Mouse (Mus musculus) cerebellum, adult 2 months (tissue): ENCODE measurements around the gene Csf1.

ENCODE experiments used
- CTCF ChIP-seq: fragments of 200-500 bp; IDR thresholded peaks from 2 replicates; pipeline ENCODE4 v1.5.1; 2011; ENCODE audit warnings: low read depth, mild to moderate bottlenecking, control low read depth, low read length, moderate library complexity, borderline replicate concordance; ENCODE audit not compliant: insufficient read depth
- POLR2A ChIP-seq: fragments of 200-500 bp; IDR thresholded peaks from 2 replicates; pipeline ENCODE4 v1.6.1; 2011; ENCODE audit warnings: low read length, control low read depth, borderline replicate concordance; ENCODE audit not compliant: insufficient read depth

DNA sequence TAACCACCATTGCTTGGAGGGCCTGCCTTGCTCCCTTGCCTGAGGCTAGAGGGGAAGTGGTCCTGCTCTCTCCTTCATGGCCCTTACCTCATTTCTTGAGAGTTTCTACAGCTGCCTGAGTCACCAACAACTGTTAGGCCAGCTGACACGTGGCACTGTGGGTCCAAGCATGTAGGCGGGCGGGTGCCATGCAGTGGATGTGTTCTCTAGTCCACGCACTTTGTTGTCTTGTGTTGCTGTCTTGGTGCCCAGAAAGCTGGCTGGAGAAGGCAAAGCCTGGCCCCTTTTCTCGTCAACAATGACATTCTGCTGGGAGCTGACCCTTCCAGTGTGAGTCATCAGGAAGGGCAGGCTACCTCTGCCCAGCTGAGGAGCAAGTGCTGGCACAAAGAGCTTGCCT is 12.6 kb upstream of the Csf1 start:
- TF ChIP-seq CTCF (no peak), POLR2A (no peak)
